15 mouse cellular contexts compared by ENCODE assay signal in the genomic region with DNA sequence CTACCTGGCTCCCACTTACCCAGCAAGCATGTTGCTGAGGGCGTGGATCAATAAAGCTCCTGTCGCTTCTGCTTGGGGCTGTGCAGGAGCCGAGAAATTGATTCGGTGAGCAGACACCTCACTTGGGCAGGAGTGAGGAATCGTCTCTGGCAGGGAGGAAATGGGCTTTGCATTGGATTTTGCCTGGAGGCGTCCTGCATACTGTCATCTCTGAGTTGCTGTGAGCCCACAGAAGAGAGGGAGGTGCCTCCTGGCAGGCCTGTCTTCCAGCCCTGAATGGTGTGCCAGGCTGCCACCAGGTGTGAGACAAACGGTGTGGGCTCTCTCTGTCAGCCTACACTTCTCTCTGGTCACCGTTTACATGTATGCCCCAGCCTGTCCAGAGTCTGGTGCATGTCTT.
"Had no signal": no experiment of that assay in that cellular context is flagged by ENCODE, and none has a peak within 500 bp of the region (broad histone marks: within the 10 kb centered on the region; RNA-seq: fewer than 3 reads in every experiment).

No protein-coding gene starts in this region.

- ATAC-seq: inflammation-experienced regulatory T-cells, adult 6 months; intestine, postnatal 0 days; lung, postnatal 0 days had no signal

- H3K27ac ChIP-seq: limb, embryonic 10.5 days; liver, embryonic 15.5 days; neural tube, embryonic 13.5 days had no signal

- H3K27me3 ChIP-seq: liver, embryonic 15.5 days; neural tube, embryonic 13.5 days had no signal

- H3K4me1 ChIP-seq: limb, embryonic 10.5 days; liver, embryonic 15.5 days; neural tube, embryonic 13.5 days had no signal

- DNase-seq: kidney, adult 8-10 months; kidney, postnatal 25 days; lung, adult 2 months; lung, postnatal 36 days; midbrain, embryonic 14.5 days; spleen, adult 18-20 months; thymus, adult 2 months; thymus, postnatal 25 days had no signal

- H3K9ac ChIP-seq: liver, embryonic 15.5 days; neural tube, embryonic 13.5 days had no signal

- H3K4me2 ChIP-seq: liver, embryonic 11.5 days; liver, embryonic 15.5 days; neural tube, embryonic 13.5 days had no signal

- H3K36me3 ChIP-seq: limb, embryonic 10.5 days; liver, embryonic 15.5 days; neural tube, embryonic 13.5 days had no signal

- H3K9me3 ChIP-seq: limb, embryonic 10.5 days; liver, embryonic 15.5 days had no signal

- H3K4me3 ChIP-seq: limb, embryonic 10.5 days; liver, embryonic 15.5 days; neural tube, embryonic 13.5 days had no signal
